Mouse (Mus musculus) cerebellum, postnatal 36 days (tissue): Measurements from ENCODE around the gene Slc16a3.

Experiments
- DNase-seq, 2 experiments: peaks; one replicate each; pipeline ENCODE4 v3.0.0; 2021 to 2022; ENCODE audit warnings: mixed read lengths in 2 of 2

The Slc16a3 gene

DNA sequence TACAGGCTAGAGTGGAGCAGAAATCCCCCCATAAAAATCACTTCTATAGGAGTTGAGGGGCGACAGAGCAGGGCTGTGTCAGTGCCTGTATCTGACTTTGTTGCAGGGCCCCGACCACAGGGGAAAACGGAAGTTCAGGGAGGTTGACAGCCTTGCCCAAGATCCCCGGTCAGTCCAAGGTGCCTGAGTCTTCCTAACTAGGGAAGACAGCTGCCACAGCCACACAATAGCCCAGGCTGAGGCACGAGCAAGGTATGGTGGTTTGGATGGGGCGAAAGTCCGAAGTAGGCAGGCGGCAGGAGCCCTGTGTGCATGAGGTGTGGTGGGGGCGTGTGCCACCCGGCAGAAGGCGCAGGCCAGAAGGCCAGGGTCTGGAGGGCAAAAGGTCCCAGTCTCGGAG, at the start of gene Slc16a3:
Gene Slc16a3, plus strand, starts transcription at position 153 of the 400 bp plus-strand sequence.
- DNase-seq = no peak

DNA sequence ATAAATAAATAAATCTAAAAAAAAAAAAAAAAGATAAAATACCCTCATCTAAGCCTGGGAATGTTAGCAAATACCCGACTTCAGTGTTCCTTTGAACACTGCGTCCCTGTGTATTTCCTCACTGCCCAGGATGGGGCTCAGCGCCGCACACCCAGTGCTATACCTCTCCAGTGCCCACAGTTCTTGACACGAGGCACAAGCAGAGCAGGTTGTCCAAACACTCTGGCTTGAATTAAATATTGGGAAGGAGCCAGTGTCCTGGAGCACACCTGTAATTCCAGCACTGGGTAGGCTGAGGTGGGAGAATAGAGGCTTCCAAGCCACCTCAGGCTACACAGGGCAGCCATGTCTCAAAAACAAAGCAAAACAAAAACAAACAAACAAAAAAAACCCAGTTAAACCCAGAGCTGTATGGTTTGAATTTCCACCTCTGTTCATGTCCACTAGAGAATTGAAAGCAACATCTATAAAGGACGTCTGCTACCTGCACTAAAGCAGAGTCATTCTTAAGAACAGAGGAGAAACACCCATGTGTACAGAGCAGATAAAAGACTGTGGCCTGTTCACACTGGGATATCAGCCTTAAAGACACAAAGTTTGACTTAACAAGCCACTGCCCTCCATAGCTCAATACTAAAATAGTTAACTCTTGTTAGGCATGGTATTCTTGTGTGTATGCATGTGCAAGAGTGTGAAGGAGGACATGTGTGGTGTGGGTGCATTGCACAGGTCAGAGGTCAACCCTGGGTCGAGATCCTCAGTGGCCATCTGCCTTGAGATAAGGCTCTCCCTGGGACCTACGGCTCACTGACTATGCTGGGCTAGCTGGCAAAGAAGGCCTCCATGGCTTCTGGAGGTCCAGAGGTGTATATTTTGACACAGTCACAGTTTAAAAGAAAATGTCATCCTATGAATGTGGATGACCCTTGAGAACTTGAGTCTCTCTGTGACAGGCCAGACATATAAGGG, 47.7 kb upstream of the Slc16a3 start:
- DNase-seq = no peak

DNA sequence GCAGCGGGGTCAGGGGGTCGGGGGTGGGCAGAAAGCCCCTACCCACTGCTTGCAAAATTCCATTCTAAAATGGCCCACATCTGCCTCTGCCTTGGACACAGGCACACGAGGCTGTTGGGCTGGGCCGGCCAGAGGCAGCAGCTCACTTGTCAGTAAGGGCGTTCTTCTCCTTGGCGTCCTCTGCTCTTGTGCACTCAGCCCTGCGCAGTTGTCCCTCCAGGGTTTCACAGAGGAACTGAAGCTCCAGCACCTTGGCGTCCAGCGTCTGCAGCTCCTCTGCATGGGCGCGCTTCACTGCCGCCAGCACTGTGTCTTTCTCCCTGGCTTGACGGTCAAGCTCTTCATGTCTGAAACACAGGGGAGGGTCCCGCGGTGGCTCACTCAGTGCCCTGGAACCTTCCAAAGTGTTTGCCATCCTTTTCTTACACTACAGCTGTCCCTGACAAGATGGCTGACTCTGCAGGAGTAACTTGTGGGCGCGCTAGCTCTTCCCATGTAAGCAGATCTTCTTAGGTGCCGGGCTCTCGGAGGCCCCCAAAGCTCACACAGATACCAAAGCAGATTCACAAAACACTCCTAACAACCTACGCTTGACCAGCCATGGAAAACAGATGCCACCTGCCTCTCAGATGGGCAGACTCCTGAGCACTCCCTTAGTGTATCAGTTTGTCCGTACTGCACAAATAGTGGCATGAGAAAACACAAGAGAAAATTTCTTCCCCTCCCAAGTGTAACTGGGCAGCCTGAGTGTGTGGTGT, 46.4 kb upstream of the Slc16a3 start:
- no peak for DNase-seq

DNA sequence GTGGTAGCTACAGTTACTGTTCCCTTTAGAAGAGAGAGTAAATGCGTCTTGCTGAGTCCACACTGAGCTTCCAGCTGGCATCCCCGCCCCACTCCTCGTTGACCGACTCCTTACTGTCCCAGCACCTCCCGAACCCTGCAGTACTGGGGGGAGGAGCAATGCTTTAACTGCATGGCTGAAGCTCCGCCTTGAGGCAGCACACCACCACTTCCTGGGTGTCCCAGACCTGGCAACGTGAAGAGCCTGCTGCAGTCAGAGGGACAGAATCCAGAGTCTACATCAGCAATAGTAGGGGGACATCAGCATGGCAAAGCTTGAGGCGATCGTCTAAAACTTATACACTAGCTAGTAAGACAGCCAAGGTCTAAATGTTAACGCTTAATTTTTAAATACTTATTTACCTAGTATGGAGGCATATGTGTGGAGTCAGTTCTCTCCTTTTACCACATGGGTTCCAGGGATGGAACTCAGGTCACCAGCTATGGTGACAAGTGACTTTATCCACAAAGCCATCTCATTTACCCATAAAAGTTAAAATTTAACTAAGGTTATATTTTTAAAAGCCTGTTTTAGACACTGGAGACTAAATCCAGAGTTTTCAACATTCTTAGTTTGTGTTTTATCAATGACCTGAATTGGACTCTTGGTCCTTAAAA, 45.7 kb upstream of the Slc16a3 start:
- DNase-seq = no peak

DNA sequence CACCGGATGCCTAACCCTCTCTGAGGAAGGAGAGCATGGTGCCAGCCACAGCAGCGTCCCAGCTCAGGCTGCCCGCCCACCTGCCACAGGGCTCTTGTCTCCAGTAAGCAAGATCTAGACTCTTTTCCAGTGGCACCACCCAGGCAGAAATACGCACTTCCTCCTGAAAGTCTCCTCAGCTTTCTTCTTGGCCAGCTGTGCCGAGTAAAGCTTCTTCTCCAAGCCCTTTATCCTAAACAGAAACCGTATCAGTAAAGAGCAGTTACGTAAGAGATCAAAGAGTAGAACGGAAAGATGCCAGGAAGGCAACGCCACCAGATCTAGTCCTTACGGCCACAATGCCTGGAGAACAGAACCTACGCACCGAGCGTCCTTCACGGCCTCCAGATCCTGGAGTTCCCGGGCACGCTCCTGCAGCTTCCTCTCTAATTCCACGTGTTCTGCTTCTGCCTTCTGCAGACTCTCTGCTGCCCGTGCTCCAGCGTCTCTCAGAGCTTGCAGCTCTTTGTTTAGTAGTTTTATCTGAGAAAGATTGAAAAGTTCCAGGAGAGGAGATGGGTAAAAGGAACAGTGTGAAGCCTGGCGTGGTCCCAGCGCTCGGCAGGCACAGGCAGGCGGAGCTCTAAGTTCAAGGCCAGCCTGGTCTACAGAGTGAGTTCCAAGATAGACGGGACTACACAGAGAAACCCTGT, 45.0 kb upstream of the Slc16a3 start:
- DNase-seq = no peak

DNA sequence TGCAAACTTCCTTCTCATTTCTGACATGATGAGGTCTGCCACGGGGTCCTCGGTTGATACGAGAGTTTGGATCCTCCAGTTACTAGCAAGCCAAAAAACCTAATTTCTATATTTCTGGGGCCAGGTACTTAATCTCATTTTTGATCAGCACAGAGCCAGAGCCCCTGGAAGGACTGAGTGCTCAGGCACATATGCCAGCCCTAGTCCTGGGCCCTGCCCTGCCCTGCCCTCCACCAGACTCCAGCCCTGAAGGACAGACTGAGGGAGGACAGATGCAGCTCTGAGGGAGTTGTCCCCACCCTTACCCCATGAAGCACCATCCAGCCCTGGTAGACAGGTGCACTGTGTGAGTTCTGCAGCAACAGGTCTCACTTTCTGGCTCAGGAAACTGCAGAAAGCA, 43.7 kb upstream of the Slc16a3 start:
- no peak for DNase-seq

DNA sequence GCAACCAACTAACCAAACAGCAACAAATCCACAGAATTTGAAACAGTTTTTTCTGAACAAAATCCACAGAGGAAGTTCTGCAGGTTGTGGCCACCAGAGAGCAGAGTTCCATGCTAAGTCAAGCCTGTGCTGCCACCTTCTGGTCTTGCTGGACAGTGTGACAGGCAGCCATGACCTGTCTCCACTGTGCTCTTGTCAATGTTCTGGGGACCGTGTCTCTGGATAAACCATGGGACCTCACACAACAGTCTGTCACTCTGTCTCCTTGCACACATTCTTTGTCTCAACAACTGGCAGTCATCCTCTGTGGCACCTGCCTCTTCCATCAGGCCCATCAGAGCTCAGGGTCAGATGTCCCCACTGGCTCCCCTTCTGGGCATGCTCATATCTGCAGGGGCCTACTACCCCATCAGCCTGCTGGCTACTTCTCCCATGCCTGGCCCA, 42.8 kb upstream of the Slc16a3 start:
- peak; percentile 75 to 76 for DNase-seq

DNA sequence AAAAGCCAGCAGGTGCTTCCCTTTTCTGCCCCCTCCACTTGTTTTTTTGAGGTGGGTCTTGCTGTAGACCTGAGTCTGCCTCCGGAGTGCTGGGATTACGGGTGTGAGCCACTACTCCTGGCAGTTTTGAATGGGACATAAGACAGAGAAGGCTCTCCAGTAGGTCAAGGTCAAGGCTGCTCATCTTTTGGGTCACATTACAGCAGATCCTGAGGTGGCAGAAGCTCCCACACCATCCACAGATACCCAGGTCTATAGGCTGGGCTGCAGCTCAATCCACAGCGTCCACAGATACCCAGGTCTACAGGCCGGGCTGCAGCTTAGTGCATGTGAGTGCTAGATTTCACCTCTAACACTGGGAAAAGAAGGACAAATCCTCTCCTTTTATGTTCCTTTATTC, 34.5 kb upstream of the Slc16a3 start:
- DNase-seq = no peak

DNA sequence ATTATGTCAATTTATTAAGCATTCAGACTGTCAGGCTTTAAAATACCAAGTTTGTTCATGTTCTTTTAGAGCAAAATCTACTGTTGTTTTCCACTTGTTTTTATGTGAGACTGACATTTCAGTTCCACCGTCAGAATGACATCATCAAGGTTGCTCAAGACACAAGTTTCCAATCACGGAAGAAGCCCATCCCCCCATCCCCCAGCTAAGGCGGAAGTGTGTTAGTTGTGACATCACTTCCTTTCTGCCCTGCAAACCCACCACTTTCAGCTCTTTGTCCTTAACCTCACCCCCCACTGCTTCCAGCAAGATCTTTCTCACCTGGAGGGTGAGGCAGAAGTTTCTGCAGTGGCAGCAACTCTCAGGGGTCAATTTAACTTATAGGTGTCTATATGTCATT, 31.8 kb upstream of the Slc16a3 start:
- no peak for DNase-seq

DNA sequence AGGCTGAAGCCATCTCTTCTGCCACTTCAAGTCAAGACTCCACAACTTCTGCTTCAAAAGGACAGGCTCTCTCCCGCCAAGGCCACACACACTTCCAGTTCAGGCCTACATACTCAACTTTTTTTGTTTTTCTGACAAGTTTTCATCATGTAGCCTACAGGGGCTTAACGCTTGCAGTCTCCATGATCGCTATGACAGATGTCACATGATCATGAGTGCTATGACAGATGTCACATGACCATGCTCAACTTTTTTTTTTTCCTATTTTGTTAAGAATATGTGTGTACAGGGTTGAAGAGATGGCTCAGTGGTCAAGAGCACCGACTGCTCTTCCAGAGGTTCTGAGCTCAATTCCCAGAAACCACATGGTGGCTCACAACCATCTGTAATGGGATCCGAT, 30.5 kb upstream of the Slc16a3 start:
- no peak for DNase-seq

DNA sequence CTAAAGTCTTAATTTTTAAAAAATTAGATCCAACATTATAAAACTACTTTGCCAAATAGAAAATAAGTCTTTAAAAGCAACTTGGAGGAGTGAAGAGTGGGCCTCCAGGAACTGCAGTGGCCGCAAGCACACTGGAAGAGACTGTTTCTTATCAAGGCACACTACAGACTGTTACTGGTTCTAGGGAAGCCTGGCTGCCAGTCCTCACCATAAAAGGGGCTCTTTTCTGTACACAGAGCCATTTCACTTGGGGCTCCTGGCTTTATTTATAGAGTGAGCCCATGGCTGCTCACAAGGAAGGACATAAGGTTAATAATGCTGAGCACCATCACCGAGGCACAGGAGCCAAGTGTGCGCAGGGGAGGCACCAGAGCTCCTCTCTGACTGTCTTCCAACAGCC, 25.8 kb upstream of the Slc16a3 start:
- no peak for DNase-seq

DNA sequence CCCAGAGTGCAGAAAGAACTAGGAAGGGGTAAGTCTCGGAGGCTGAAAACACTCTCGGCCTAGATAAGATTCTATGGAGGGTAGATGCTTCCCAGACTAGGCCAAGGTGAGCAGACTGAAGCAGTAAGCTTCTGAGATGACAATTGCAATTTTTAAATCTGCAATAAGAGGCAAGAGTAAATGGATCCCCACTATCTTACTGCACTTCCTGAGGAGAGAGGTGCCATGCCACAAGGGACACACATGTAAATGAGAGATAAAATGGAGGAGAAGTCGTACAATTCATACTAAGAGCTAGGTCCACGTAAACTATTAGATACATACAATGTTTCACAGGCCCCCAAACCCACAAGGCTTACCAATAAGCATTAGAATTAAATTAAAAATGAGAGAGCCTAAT, 19.8 kb upstream of the Slc16a3 start:
- DNase-seq = no peak

DNA sequence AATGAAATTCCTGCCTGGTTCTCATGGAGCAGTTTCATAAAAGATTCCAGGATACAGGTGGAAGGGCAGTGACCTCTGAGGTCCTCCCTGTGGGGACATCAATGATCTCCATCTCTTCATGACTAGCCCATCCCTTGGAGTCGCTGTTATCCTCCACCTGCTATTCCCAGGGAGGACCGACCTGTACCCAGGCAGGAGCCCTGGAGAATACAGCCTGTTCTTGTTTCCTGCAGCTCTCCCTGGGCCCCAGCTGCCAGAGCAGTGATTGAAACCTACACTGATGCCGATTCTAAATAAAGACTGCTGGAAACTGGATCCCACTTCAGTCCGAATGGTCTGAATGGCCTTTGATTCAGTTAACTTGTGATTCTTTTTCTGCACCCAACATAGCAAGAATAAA, 16.8 kb upstream of the Slc16a3 start:
- DNase-seq = no peak

DNA sequence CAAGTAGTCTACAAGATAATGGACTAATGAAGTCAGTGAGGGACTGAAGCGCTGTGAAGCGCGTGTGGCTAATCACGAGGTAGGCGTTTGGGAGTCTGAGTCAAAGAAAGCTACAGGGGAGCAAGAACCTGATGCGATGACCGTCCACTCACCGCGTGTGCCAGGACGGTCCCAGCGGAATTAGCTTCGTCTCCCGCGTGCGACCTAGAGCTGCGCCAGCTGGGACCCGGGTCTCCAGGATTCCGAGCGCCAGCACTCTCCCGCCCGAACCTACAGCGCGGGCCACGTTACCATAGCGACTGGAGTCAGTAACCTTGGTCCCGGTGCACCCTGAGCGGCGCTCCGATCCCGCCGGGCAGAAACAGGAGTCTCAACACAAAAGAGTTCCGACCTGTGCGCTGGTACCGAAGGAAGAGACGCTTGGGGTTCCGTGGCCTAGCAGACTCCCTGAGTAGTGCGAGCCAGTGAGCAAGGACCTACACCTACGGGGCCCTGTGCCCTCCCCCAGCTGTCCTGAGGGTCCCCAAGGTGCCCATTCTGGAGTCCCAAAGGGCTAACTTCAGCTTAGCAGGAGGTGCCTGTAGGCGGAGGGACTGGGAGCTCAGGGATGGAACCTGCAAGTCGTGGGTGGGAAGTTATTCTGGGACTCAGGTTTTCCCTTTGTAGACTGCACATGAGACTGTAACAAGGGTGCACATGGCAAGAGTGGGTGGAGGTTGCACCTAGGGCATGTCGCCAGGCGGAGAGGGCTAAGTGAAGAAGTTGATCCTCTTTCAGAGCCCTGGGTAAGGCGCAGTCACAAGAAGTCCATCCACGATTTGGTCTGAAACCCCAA, 15.5 kb upstream of the Slc16a3 start, which contains the start of gene Ccdc57:
Gene Ccdc57, minus strand, starts transcription at position 309 of the 835 bp plus-strand sequence.
- DNase-seq = peak; percentile 91 to 98

DNA sequence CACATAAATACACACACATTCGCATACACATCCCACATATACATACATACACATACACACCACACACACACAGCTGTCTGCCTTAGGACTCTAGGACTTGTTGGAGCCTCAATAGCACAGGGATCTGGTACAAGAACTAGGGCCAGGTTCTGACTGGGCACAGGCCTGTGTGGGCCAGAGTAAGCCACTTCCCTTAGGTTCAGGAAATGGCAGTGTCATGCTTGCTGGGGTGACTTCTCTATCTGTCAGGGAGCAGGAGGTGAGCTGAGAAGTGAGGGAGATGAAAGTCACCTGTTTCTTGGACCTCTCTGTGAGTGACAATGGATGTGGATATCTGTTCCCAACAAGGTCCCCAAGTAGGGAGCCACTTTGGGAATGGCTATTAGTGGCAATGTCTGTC, 10.3 kb upstream of the Slc16a3 start:
- DNase-seq = no peak

DNA sequence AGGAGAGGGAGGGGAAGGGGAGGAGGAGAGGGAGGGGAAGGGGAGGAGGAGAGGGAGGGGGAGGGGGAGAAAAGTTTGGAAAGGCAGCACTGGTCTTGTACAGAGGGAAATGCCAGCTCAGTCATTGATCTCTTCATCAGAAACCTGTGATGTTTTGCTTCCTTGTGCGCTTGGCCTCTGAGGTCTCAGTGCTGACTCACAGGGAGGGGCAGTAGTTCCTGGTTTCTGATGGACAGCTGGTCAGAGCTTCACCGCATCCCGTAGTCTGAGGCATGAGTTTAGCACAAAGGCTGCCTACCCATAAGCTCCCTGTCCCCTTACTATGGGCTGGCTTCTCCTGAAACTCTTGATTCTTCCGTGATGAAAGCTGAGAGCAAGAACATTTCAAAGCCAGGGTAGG, 9.5 kb upstream of the Slc16a3 start:
- no peak for DNase-seq

DNA sequence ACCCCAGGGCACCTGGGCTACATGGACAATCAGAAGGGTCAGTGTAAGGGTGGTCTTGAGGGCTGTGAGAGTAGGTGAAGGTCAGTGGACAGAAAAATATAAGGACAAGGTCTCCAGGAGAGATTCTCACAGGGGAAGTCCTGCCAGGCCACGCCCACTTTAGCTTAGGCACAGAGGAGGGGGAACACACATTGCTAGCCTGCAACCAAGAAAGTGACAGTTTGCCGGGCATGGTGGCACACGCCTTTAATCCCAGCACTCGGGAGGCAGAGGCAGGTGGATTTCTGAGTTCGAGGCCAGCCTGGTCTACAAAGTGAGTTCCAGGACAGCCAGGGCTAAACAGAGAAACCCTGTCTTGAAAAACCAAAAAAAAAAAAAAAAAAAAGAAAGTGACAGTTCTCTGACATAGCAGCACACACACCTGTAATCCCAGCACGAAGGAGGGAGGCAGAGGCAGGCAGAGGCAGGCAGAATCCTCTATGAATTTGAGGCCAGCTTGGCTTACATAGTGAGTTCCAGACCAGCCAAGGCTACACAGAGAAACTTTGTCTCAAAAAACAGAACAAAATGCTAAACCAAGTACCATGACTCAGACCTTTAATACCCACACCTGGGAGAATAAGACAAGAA, 8.5 kb upstream of the Slc16a3 start:
- no peak for DNase-seq

DNA sequence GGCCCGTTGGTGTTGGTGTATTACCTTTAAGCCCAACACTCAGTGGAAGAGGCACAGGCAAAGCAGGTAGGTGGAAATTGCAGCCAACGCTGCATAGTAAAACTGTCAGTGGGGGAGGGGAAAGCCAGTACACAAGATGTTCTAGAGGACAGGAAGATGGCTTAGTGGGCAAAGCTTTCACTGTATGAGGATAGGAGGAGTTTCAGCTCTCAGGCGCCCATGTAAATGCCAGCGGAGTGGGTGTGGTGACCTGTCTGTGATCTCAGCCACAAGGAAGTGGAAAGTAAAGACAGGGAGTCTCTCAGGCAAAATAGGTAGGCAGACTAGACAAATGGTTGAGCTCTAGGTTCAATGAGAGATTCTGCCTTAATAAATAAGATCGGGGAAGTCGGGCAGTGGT, 7.3 kb upstream of the Slc16a3 start:
- no peak for DNase-seq

DNA sequence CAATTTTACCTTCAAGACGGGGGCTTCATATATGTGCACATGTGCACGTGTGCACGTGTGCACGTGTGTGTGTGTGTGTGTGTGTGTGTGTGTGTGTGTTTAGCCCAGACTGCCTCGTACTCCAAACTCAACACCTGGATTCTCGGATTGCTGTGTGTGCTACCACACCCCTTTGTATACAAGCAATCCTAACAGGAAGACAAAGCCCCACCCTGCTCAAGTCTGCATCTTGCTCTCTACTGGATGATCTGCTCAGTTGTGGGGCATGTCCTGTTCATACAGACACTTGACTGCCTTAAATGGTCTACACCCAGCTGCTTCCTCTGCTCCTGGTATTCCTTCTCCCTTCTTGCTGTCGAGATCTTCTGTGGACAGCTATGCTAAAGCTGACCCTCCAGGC, 3.0 kb upstream of the Slc16a3 start:
- DNase-seq = no peak

DNA sequence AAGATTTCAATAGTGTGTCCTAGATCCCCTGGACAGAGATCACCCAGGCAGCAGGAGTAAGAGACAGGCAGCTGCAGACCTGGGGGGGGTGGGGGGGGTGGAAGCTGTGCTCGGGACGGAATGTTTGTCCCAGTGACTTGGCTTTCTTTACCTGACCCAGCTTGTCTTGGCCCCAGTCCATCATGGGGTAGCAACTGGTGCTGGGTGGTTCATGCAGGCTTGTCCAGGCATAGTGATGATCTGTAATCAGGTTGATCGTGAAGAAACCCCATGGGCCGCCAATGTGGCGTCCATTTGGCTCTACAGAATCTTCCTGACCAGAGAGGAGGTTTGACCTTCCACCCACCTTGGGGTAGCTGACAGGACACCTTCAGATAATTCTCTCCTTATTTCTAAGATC, 2.4 kb upstream of the Slc16a3 start:
- DNase-seq = no peak
